Mouse (Mus musculus) ovary, postnatal 36 days (tissue): ENCODE data around the gene Agap1.

Experiments
- DNase-seq: peaks from one replicate; pipeline ENCODE4 v3.0.0; 2022; ENCODE audit warnings: low spot score, mixed read lengths

Gene Agap1

DNA sequence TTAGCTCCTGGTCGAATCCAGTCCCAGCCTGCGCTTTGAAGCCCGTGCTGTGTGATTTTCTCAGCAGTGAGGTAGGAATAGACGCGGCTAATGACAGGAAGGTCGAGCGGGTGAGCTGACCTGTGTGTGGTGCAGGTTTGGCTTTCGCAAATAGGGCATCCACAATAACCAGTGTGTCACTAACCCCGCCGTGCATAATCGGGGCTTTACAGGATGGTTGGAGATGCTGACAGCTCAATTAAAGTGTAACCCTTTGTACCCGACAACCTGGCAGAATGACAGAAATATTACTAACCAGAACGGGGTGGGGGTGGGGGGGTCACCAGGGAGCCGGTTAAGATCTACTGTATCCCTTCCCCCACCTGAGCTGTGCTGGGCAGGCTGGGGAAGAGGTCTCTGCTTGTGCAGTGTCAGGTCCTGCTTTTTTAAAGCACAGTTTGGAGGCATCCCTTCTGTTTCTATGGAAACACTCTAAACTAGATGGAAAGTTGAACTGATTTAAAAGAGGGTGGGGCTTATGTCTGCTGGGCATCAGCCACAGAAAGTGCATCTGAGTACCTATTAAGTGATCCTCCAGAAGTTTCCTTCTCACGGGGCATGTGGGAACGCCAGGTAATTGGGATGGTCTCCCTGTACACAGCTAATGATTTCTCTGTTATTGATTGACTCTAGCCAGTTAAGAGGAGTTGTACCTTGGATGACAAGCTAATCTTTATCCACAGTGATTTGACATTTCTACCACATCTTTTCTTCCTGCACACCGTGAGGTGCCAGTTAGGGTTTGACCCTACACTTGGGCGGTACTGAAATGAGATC, 259.8 kb downstream of the Agap1 start:
- DNase-seq, result no peak

- no peak for DNase-seq
Observed at GRCm38 (mm10) chr1:89716234-89716633, 261.6 kb downstream of the Agap1 start.

DNA sequence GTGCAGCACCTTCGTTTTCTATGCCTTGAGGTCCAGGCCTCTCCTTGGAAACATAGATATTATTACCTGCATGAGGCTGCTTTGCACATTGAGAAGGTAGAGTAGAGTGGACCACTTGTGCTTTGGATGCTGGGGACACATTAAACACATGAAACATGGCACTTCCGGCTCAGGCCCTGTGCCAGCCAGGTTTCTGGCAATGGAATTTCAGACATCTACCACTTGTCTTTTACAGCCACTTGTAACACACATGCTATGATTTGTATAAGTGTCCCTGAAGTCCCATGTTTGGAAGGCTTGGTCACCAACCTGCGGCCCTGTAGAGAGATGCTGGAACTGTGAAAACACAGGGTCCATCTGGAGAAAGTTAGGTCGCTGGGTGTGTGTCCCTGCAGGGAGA, 262.5 kb downstream of the Agap1 start:
- DNase-seq, result no peak

DNA sequence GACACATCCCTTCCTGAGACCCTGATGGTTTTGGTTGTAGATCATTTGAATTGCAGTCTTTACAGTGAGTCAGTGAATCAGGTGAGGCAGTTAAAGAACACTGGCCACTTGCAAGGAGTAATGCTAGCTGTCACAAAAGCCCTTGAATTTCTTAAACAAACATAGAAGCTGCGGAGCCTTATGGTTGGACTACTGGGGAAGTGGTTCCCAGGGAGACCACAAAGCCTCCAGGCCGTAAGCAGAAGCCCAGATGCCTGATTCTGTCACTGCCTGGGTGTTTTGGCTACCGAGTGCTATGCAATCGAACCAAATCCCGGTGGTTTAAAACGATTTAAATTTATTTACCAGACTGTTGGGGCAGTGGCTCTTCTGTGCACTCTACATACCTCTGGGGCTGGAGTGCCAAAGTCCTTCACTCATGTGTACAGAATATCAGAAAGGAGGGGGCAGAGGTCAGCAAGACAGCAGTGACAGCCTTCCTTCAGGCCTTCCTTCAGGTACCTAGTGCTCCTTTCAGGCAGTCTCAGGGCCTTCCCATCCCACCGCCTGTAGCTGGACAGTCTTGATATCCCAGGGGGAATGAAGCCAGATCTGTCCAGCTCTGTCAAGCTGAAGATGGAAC, 264.3 kb downstream of the Agap1 start:
- DNase-seq, result no peak

DNA sequence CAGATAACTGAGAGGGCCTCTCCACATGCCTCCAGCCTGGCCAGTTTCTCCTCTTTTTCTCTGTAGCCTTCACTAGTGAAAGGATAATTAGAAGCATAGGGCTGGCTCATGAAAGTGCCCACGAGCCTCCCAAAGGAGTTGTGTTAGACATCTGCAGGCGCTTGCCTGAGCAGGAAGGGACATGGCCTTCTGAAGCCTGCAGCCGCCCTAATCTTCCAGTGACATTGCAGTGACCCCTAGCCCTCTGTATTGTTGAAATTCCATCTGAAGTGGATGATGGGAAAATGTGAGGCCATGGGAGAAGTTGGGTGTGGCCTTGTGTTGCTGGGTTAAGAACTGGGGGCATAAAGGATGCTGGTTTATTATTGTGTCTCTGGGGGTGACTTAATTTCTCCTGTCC, 269.5 kb downstream of the Agap1 start:
- no peak for DNase-seq

DNA sequence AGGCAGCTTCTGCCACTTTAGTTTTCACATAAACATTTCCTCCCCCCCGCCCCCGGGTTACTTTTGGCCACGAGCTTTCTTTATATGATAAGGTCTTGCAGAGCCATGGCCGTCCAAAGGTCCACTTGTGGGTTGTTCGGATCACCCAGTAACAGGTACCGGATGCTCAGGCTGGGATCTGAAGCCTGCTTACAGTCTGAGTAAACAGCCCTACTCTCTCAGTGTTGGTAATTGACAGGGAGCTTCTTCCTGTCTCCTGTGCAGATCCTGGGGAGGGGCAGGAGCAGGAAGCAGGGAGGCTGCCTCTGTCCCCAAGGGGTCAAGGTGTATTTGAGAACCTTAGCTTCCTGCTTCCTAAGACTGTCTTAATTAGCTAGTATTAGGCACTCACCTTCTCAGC, 269.9 kb downstream of the Agap1 start:
- DNase-seq, result no peak

- no peak for DNase-seq
Observed at GRCm38 (mm10) chr1:89724957-89725356, 270.4 kb downstream of the Agap1 start.

- DNase-seq, result no peak
Observed at GRCm38 (mm10) chr1:89728481-89728880, 273.9 kb downstream of the Agap1 start.

GRCm38 (mm10) chr1:89730589-89731195, 276.1 kb downstream of the Agap1 start:
- DNase-seq, result no peak

DNA sequence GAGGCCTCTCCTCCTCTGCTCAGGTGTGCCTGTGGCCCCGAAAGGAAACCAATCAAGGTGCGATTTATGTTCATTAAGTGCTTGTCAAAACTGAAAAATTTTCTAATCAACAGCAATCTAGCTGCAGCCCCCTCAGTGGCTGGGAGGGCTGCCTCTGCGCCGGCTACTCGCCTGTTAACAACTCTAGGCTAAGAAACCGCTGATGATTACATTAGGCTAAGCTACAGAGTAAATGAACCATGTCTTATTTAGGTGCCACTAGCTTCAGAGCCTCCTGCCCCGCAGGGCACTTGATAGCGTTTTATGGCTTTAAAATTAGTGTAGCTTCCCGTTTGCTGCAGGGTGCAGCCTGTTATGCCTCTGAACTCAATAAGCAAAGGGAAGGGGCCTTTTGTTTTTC, 279.8 kb downstream of the Agap1 start:
- no peak for DNase-seq

GRCm38 (mm10) chr1:89735146-89735545, 280.5 kb downstream of the Agap1 start:
- no peak for DNase-seq

DNA sequence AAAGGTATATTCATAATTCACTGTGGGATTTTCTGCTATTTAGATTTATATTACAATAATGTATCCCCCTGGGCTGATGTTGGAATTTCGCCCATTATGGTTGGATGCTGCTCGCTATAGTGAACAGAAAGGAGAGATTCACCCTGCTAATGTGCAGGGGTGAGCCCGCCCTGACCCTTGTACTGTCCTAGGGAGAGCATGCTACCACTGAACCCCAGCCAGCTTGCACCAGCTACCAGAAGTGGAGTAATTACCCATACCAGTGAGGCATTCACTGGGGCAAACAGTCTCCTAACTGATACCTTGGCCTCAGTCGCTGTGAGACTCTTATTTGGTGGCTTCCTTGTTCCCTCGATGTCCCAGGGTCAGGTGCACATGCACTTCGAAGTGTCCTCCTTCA, 281.4 kb downstream of the Agap1 start:
- no peak for DNase-seq

DNA sequence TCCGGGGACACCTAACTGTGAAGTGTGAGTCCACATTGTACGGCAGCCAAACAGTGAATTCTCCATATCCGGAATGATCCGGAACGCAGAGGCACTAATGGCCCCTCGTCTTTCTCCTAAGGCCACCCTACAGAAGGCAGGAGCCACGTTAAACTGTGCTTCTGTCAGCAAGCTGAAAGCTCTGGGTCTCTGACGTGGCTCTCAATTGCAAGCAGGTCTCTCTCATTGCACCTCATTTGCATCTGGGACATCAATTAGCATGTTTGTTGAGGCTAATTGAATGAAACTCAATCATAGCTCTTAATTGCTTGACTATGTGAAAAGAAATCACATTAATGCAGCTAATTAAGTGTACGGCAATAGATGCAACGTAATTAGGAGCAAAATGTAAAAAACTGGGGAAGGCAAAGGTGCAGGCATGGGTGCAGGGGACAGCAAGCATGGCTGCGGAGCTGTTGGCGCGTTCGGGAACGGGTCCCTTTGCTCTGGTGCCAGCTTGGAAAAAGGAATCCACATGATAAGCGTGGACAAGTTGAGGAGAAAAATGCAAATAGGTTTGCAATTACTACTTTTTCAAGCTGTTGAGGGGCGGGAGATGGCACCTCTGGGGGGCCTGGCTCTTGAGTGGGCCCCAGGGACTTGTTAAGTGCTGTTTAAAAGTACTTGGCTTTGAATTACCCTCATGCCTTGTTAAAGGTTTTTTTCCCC, 284.6 kb downstream of the Agap1 start:
- no peak for DNase-seq

DNA sequence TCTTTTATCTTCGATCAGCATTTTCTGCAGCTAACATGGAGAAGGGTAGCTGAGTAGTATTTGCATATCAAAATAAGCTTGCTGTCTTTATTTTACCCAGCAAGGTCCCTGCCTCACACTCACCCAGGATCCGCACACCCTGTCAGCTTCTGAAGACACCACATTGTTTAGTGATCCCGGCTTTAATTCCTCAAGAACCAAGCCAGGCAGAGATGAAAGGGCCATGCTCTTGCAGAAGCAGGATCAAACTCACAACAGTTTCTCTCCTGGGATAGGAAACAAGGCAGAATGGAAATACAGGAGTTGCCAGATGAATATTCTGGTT, 285.1 kb downstream of the Agap1 start:
- DNase-seq, result no peak

- no peak for DNase-seq
Observed at GRCm38 (mm10) chr1:89742359-89742758, 287.8 kb downstream of the Agap1 start.

DNA sequence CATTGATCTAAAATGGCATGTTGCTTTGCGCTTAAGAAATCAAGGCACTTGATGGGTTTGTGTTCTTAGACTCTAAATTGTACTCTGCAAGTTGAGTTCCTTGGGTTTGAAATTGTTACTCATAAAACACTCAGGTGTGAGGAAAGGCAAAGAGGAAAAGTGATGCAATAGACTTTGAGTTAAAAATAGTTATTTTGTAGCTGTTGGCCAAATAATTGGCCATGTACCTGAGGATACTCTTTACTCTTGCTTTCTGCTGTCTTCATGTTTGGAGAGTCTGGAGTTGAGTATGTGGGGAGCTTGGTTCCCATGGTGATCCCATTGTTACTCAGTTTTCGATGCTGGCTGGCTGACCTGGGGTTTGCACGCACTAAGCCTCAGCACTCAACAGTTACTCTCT, 291.6 kb downstream of the Agap1 start:
- no peak for DNase-seq

- no peak for DNase-seq
Observed at GRCm38 (mm10) chr1:89749666-89750065, 295.1 kb downstream of the Agap1 start.

- DNase-seq, result no peak
Observed at GRCm38 (mm10) chr1:89750495-89750894, 295.9 kb downstream of the Agap1 start.

- DNase-seq, result no peak
Observed at GRCm38 (mm10) chr1:89750921-89751320, 296.3 kb downstream of the Agap1 start.

GRCm38 (mm10) chr1:89751344-89751743, 296.7 kb downstream of the Agap1 start:
- no peak for DNase-seq

GRCm38 (mm10) chr1:89752659-89753058, 298.1 kb downstream of the Agap1 start:
- no peak for DNase-seq

- no peak for DNase-seq
Observed at GRCm38 (mm10) chr1:89755358-89755757, 300.8 kb downstream of the Agap1 start.

- DNase-seq, result no peak
Observed at GRCm38 (mm10) chr1:89756387-89756786, 301.8 kb downstream of the Agap1 start.
